Comparison of ENCODE assay signal across 8 mouse cellular contexts in genomic region chr11:84826185-84826584, GRCm38 (mm10). TPM values are rescaled to one million over a fixed set of nuclear protein-coding genes. Genes with fewer than 3 reads are reported as not detected.
DNase-seq lines count a peak whose midpoint lies in the region; ATAC-seq lines count a peak whose summit lies in the region.

No protein-coding gene starts in this region.

- H3K27ac ChIP-seq in embryonic facial prominence, embryonic 11.5 days (replicated peaks; ENCODE audit: low read depth, low read length) = no peak overlapping the region
- no peak overlapping the region for H3K27ac ChIP-seq in embryonic facial prominence, embryonic 10.5 days (replicated peaks)
- no peak overlapping the region for H3K27ac ChIP-seq in forebrain, embryonic 15.5 days (replicated peaks)

- no peak overlapping the region for H3K4me3 ChIP-seq in embryonic facial prominence, embryonic 11.5 days (ENCODE audit: low read depth, low read length)
- H3K4me3 ChIP-seq in embryonic facial prominence, embryonic 10.5 days = no peak overlapping the region
- no peak overlapping the region for H3K4me3 ChIP-seq in forebrain, embryonic 15.5 days

- H3K4me2 ChIP-seq in embryonic facial prominence, embryonic 11.5 days (ENCODE audit: low read depth, low read length) = no peak overlapping the region
- H3K4me2 ChIP-seq in forebrain, embryonic 15.5 days (replicated peaks) = no peak overlapping the region

- intact Hi-C loops in gastrocnemius, postnatal 36 days (cut with DNase I) = no loop called here

- H3K9me3 ChIP-seq in embryonic facial prominence, embryonic 11.5 days (replicated peaks; ENCODE audit: control insufficient read depth, low read length) = no peaks in the 10 kb centered on the region
- H3K9me3 ChIP-seq in embryonic facial prominence, embryonic 10.5 days = no peaks in the 10 kb centered on the region
- no peaks in the 10 kb centered on the region for H3K9me3 ChIP-seq in forebrain, embryonic 15.5 days

- 0 out of 2 replicates have a peak overlapping the region, but pooled peaks have one; percentile 6 for H3K9ac ChIP-seq in embryonic facial prominence, embryonic 11.5 days (replicated peaks; ENCODE audit: low read length)
- H3K9ac ChIP-seq in forebrain, embryonic 15.5 days (replicated peaks) = no peak overlapping the region

- H3K36me3 ChIP-seq in embryonic facial prominence, embryonic 11.5 days (replicated peaks; ENCODE audit: control insufficient read depth, insufficient read depth, low read depth, low read length) = no peaks in the 10 kb centered on the region
- peaks cover 35% of the 10 kb centered on the region for H3K36me3 ChIP-seq in embryonic facial prominence, embryonic 10.5 days (replicated peaks)
- H3K36me3 ChIP-seq in forebrain, embryonic 15.5 days = peaks cover 8% of the 10 kb centered on the region; the same call in 1 of the 2 replicates

- no peak for DNase-seq in embryonic facial prominence, embryonic 11.5 days (ENCODE audit: low spot score)
- DNase-seq in embryonic facial prominence, embryonic 10.5 days (ENCODE audit: low spot score) = no peak
- peak; percentile 90 to 93 for DNase-seq in adrenal gland, postnatal 36 days
- peak; percentile 65 to 73 for DNase-seq in gastrocnemius, postnatal 36 days
- peak; percentile 67 for DNase-seq in kidney, postnatal 10 days
- peak; percentile 47 to 61 for DNase-seq in lung, adult 18-20 months
- DNase-seq in thymus, postnatal 36 days = no peak

- no peak for ATAC-seq in embryonic facial prominence, embryonic 11.5 days (replicated peaks; ENCODE audit: insufficient number of reproducible peaks, low FRiP score, low TSS enrichment, low read depth)
- no peak for ATAC-seq in forebrain, embryonic 15.5 days (replicated peaks)

- no peaks in the 10 kb centered on the region for H3K4me1 ChIP-seq in embryonic facial prominence, embryonic 11.5 days (ENCODE audit: control insufficient read depth, insufficient read depth, low read length)
- peaks cover 20% of the 10 kb centered on the region for H3K4me1 ChIP-seq in embryonic facial prominence, embryonic 10.5 days
- H3K4me1 ChIP-seq in forebrain, embryonic 15.5 days = peaks cover 14% of the 10 kb centered on the region

- 80% methylated on average over 3 of the region's 3 CpGs for WGBS in embryonic facial prominence, embryonic 11.5 days
- 75% methylated on average over 3 of the region's 3 CpGs for WGBS in embryonic facial prominence, embryonic 10.5 days
- 55% methylated on average over 3 of the region's 3 CpGs for WGBS in forebrain, embryonic 15.5 days

- H3K27me3 ChIP-seq in embryonic facial prominence, embryonic 11.5 days (ENCODE audit: control insufficient read depth, insufficient read depth, low read length) = no peaks in the 10 kb centered on the region
- no peaks in the 10 kb centered on the region for H3K27me3 ChIP-seq in embryonic facial prominence, embryonic 10.5 days (replicated peaks; ENCODE audit: low read depth, poor library complexity, severe bottlenecking)
- no peaks in the 10 kb centered on the region for H3K27me3 ChIP-seq in forebrain, embryonic 15.5 days

RNA-seq across cellular contexts. Expression of gene Dhrs11, which starts 2.6 kb away (rescaled TPM):
- 11.7 and 12.0 TPM in 2 replicates for polyA plus RNA-seq in embryonic facial prominence, embryonic 11.5 days (2014; fragmentation: Nextera tagmentation; extraction: Ambion mirVana)
- polyA plus RNA-seq in embryonic facial prominence, embryonic 10.5 days (2016; fragmentation: Nextera tagmentation; extraction: Ambion mirVana) = 10.4 and 11.8 TPM in 2 replicates
- 10 to 100 TPM; 36.4 to 45.0 TPM for total RNA-seq in adrenal gland, postnatal 36 days (2021)
- total RNA-seq in gastrocnemius, postnatal 36 days (2021) = 10 to 100 TPM; 30.6 to 33.4 TPM
- polyA plus RNA-seq in forebrain, embryonic 15.5 days (2015; fragmentation: Nextera tagmentation; extraction: Ambion mirVana) = 4.4 and 4.7 TPM in 2 replicates

RNA-seq across cellular contexts. Expression of gene Mrm1, which starts 6.9 kb away (rescaled TPM):
- polyA plus RNA-seq in embryonic facial prominence, embryonic 11.5 days (2014; fragmentation: Nextera tagmentation; extraction: Ambion mirVana) = 7.6 and 9.9 TPM in 2 replicates
- polyA plus RNA-seq in embryonic facial prominence, embryonic 10.5 days (2016; fragmentation: Nextera tagmentation; extraction: Ambion mirVana) = 10.0 and 12.0 TPM in 2 replicates
- 10 to 100 TPM; 14.7 to 22.1 TPM for total RNA-seq in adrenal gland, postnatal 36 days (2021)
- total RNA-seq in gastrocnemius, postnatal 36 days (2021) = 1 to 10 TPM; 6.0 to 8.9 TPM
- polyA plus RNA-seq in forebrain, embryonic 15.5 days (2015; fragmentation: Nextera tagmentation; extraction: Ambion mirVana) = 12.3 and 14.3 TPM in 2 replicates

RNA-seq across cellular contexts. Expression of gene Ggnbp2, which starts 44.4 kb away (rescaled TPM):
- polyA plus RNA-seq in embryonic facial prominence, embryonic 11.5 days (2014; fragmentation: Nextera tagmentation; extraction: Ambion mirVana) = 72.0 and 72.5 TPM in 2 replicates
- polyA plus RNA-seq in embryonic facial prominence, embryonic 10.5 days (2016; fragmentation: Nextera tagmentation; extraction: Ambion mirVana) = 52.0 and 53.9 TPM in 2 replicates
- 10 to 100 TPM; 66.6 to 71.7 TPM for total RNA-seq in adrenal gland, postnatal 36 days (2021)
- 10 to 100 TPM; 30.6 to 40.6 TPM for total RNA-seq in gastrocnemius, postnatal 36 days (2021)
- polyA plus RNA-seq in forebrain, embryonic 15.5 days (2015; fragmentation: Nextera tagmentation; extraction: Ambion mirVana) = 72.0 and 73.8 TPM in 2 replicates

RNA-seq across cellular contexts. Expression of gene Myo19, which starts 53.8 kb away (rescaled TPM):
- polyA plus RNA-seq in embryonic facial prominence, embryonic 11.5 days (2014; fragmentation: Nextera tagmentation; extraction: Ambion mirVana) = 8.1 and 8.2 TPM in 2 replicates
- polyA plus RNA-seq in embryonic facial prominence, embryonic 10.5 days (2016; fragmentation: Nextera tagmentation; extraction: Ambion mirVana) = 11.9 and 15.3 TPM in 2 replicates
- total RNA-seq in adrenal gland, postnatal 36 days (2021) = 10 to 100 TPM; 10.2 to 13.9 TPM
- total RNA-seq in gastrocnemius, postnatal 36 days (2021) = 1 to 10 TPM; 1.9 to 3.6 TPM
- 4.7 and 6.9 TPM in 2 replicates for polyA plus RNA-seq in forebrain, embryonic 15.5 days (2015; fragmentation: Nextera tagmentation; extraction: Ambion mirVana)

RNA-seq across cellular contexts. Expression of gene Pigw, which starts 53.9 kb away (rescaled TPM):
- polyA plus RNA-seq in embryonic facial prominence, embryonic 11.5 days (2014; fragmentation: Nextera tagmentation; extraction: Ambion mirVana) = 3.0 and 3.7 TPM in 2 replicates
- polyA plus RNA-seq in embryonic facial prominence, embryonic 10.5 days (2016; fragmentation: Nextera tagmentation; extraction: Ambion mirVana) = 2.5 and 2.8 TPM in 2 replicates
- total RNA-seq in adrenal gland, postnatal 36 days (2021) = 10 to 100 TPM in 1 of 2 experiments, 1 to 10 TPM in 1; 9.1 to 10.3 TPM
- 1 to 10 TPM; 4.0 to 5.5 TPM for total RNA-seq in gastrocnemius, postnatal 36 days (2021)
- 2.3 and 3.4 TPM in 2 replicates for polyA plus RNA-seq in forebrain, embryonic 15.5 days (2015; fragmentation: Nextera tagmentation; extraction: Ambion mirVana)

Comparison
In these comparisons a context has a peak if more than half of its experiments do, and no peak if none do; other contexts are left out.
1. DNase-seq: peak in adrenal gland, postnatal 36 days (2 of 2), gastrocnemius, postnatal 36 days (2 of 2), kidney, postnatal 10 days (single experiment) and lung, adult 18-20 months (2 of 2); none in embryonic facial prominence, embryonic 11.5 days (single experiment), embryonic facial prominence, embryonic 10.5 days (single experiment) and thymus, postnatal 36 days (0 of 2).